ENCODE assay signal across 21 mouse cellular contexts in genomic region chr19:45360486-45360885, GRCm38 (mm10). TPM values are rescaled to one million over a fixed set of nuclear protein-coding genes. Genes with fewer than 3 reads are reported as not detected.
DNase-seq lines count a peak whose midpoint lies in the region; ATAC-seq and TF ChIP-seq lines count a peak whose summit lies in the region.
"Had no signal": no experiment of that assay in that cellular context is flagged by ENCODE, and none has a peak within 500 bp of the region (broad histone marks: within the 10 kb centered on the region; RNA-seq: fewer than 3 reads in every experiment).

No protein-coding gene starts in this region.

- DNase-seq in ES-CJ7 (ENCODE audit: low read depth, low spot score) (peak; percentile 40), MEL (ENCODE audit: low read depth, low spot score) (no peak)
- DNase-seq in c-Kit-positive CD71-positive TER-119-negative erythroid progenitor cells, embryonic 14.5 days (ENCODE audit: low read depth), result peak; percentile 38
- peak; percentile 34 for DNase-seq in liver, embryonic 13.5 days
- no peak for DNase-seq in gastrocnemius, postnatal 14 days
- DNase-seq in frontal cortex, postnatal 14 days (ENCODE audit: low spot score in 2 of 2), result no peak
- DNase-seq in adrenal gland, adult 18-20 months (ENCODE audit: low spot score in 2 of 2), result no peak
- DNase-seq: adrenal gland, adult 8-10 months; cerebellum, adult 2 months; cerebellum, postnatal 10 days; gastrocnemius, postnatal 36 days; heart, adult 18-20 months; heart, postnatal 14 days had no signal

- H3K4me1 ChIP-seq in MEL (ENCODE audit: control insufficient read depth in 1 of 2, insufficient read depth in 2 of 2, low read length in 2 of 2), result peaks cover 0 to 4% of the 10 kb centered on the region in 2 experiments; a peak in 1 of 4 replicates
- peaks cover 41% of the 10 kb centered on the region for H3K4me1 ChIP-seq in liver, embryonic 13.5 days (replicated peaks)
- H3K4me1 ChIP-seq in kidney, embryonic 15.5 days, result peaks cover 8% of the 10 kb centered on the region

- peaks cover 0 to 4% of the 10 kb centered on the region in 2 experiments; a peak in 1 of 4 replicates for H3K36me3 ChIP-seq in MEL (ENCODE audit: control insufficient read depth in 1 of 2, insufficient read depth in 2 of 2, low read length in 2 of 2)
- no peaks in the 10 kb centered on the region for H3K36me3 ChIP-seq in liver, embryonic 13.5 days
- no peaks in the 10 kb centered on the region for H3K36me3 ChIP-seq in kidney, embryonic 15.5 days
- H3K36me3 ChIP-seq: embryonic facial prominence, embryonic 10.5 days; G1E; heart, embryonic 10.5 days; heart, embryonic 15.5 days; hindbrain, embryonic 13.5 days had no signal

- no peak for TF ChIP-seq RAD21 in MEL (IDR thresholded peaks at IDR 0.05; ENCODE audit: low read depth, low read length)

- H3K9me3 ChIP-seq in MEL (replicated peaks; ENCODE audit: insufficient read depth, low read length), result no peaks in the 10 kb centered on the region
- H3K9me3 ChIP-seq in liver, embryonic 13.5 days (replicated peaks), result no peaks in the 10 kb centered on the region
- H3K9me3 ChIP-seq in kidney, embryonic 15.5 days (replicated peaks), result no peaks in the 10 kb centered on the region
- H3K9me3 ChIP-seq: embryonic facial prominence, embryonic 10.5 days; G1E; heart, embryonic 10.5 days; heart, embryonic 15.5 days; hindbrain, embryonic 13.5 days had no signal

- intact Hi-C loops in gastrocnemius, postnatal 14 days (cut with DNase I; ENCODE audit: low total_unique reads), result no loop called here

- H3K9ac ChIP-seq in MEL (ENCODE audit: control insufficient read depth, low read depth, low read length, poor library complexity, severe bottlenecking), result no peak overlapping the region
- no peak overlapping the region for H3K9ac ChIP-seq in liver, embryonic 13.5 days
- no peak overlapping the region for H3K9ac ChIP-seq in kidney, embryonic 15.5 days
- H3K9ac ChIP-seq: heart, embryonic 15.5 days; hindbrain, embryonic 13.5 days had no signal

- ATAC-seq in liver, embryonic 13.5 days (ENCODE audit: low read depth), result peak; percentile 37
- ATAC-seq in kidney, embryonic 15.5 days (replicated peaks; ENCODE audit: low FRiP score), result no peak
- ATAC-seq: forebrain, embryonic 16.5 days; hindbrain, postnatal 0 days had no signal

- H3K79me2 ChIP-seq in MEL (ENCODE audit: control insufficient read depth, insufficient read depth, low read length, poor library complexity), result peaks cover 3% of the 10 kb centered on the region; the same call in 1 of the 2 replicates

- TF ChIP-seq POLR2A in MEL (IDR thresholded peaks at IDR 0.05; ENCODE audit: control insufficient read depth in 1 of 2, insufficient read depth in 1 of 2, low read depth in 1 of 2, low read length in 2 of 2, poor library complexity in 1 of 2), result no peak

- TF ChIP-seq CTCF in MEL (IDR thresholded peaks at IDR 0.05 in 2 of 3, conservative IDR thresholded peaks at IDR 0.05 in 1 of 3; ENCODE audit: control insufficient read depth in 1 of 3, insufficient read depth in 1 of 3, low read depth in 2 of 3, low read length in 3 of 3, poor library complexity in 1 of 3, severe bottlenecking in 1 of 3), result no peak

- peak overlapping the region; percentile 17; the same call in 1 of the 2 replicates for H3K4me2 ChIP-seq in liver, embryonic 13.5 days
- H3K4me2 ChIP-seq in kidney, embryonic 15.5 days, result no peak overlapping the region
- H3K4me2 ChIP-seq: heart, embryonic 15.5 days; hindbrain, embryonic 13.5 days had no signal

- H3K27me3 ChIP-seq in MEL (ENCODE audit: control insufficient read depth in 1 of 2, insufficient read depth in 2 of 2, low read length in 2 of 2), result peaks cover 6 to 10% of the 10 kb centered on the region in 2 experiments
- no peaks in the 10 kb centered on the region; the same call in 1 of the 2 replicates for H3K27me3 ChIP-seq in liver, embryonic 13.5 days
- no peaks in the 10 kb centered on the region for H3K27me3 ChIP-seq in kidney, embryonic 15.5 days
- H3K27me3 ChIP-seq: heart, embryonic 15.5 days; hindbrain, embryonic 13.5 days had no signal

- TF ChIP-seq EP300 in MEL (IDR thresholded peaks at IDR 0.05; ENCODE audit: low read depth in 1 of 2, low read length in 2 of 2), result no peak

- no peak overlapping the region for H3K4me3 ChIP-seq in MEL (ENCODE audit: control insufficient read depth in 1 of 2, insufficient read depth in 1 of 2, low read depth in 2 of 2, low read length in 2 of 2)
- H3K4me3 ChIP-seq in liver, embryonic 13.5 days (replicated peaks), result no peak overlapping the region
- no peak overlapping the region for H3K4me3 ChIP-seq in kidney, embryonic 15.5 days (replicated peaks)
- H3K4me3 ChIP-seq: embryonic facial prominence, embryonic 10.5 days; heart, embryonic 10.5 days; heart, embryonic 15.5 days; hindbrain, embryonic 13.5 days had no signal

- H3K27ac ChIP-seq in MEL (ENCODE audit: control insufficient read depth, low read depth, low read length), result no peak overlapping the region
- H3K27ac ChIP-seq in liver, embryonic 13.5 days, result peak overlapping the region; percentile 70
- no peak overlapping the region for H3K27ac ChIP-seq in kidney, embryonic 15.5 days
- H3K27ac ChIP-seq: embryonic facial prominence, embryonic 10.5 days; heart, embryonic 10.5 days; heart, embryonic 15.5 days; hindbrain, embryonic 13.5 days; hindbrain, postnatal 0 days had no signal

TF ChIP-seq in MEL, 35 proteins besides CTCF, POLR2A, EP300 and RAD21:
- TF ChIP-seq GATA1 (IDR thresholded peaks at IDR 0.05; ENCODE audit: low read depth, low read length) (peak; percentile 21; the same call in 1 of the 2 replicates), ZMIZ1 (IDR thresholded peaks at IDR 0.05; ENCODE audit: low read depth, low read length) (no peak)

RNA-seq across cellular contexts. Expression of gene Btrc, which starts 3.0 kb away (rescaled TPM):
- 14.2 and 16.4 TPM in 2 replicates for total RNA-seq in MEL (2012; rRNA removed)
- polyA plus RNA-seq in MEL (2012; ENCODE audit: insufficient read depth in 1 of 2, insufficient read length in 2 of 2, low read depth in 1 of 2, low replicate concordance in 2 of 2, missing spikeins in 1 of 2), result 10 to 100 TPM in 1 of 2 experiments, not detected in 1; 30.3 TPM
- polyA plus RNA-seq in liver, embryonic 13.5 days (2015; fragmentation: Nextera tagmentation; extraction: Ambion mirVana), result 44.1 and 48.0 TPM in 2 replicates
- polyA plus RNA-seq in kidney, embryonic 15.5 days (2015; fragmentation: Nextera tagmentation; extraction: Ambion mirVana), result 47.8 and 49.3 TPM in 2 replicates
- 10 to 100 TPM; 27.1 to 28.1 TPM for total RNA-seq in gastrocnemius, postnatal 14 days (2021)
- 10 to 100 TPM; 33.6 to 37.1 TPM for total RNA-seq in adrenal gland, adult 18-20 months (2021)

Comparison
In these comparisons a context has a peak if more than half of its experiments do, and no peak if none do; other contexts are left out.
1. DNase-seq: peak in ES-CJ7 (single experiment), c-Kit-positive CD71-positive TER-119-negative erythroid progenitor cells, embryonic 14.5 days (single experiment) and liver, embryonic 13.5 days (single experiment); none in MEL (single experiment), gastrocnemius, postnatal 14 days (single experiment), frontal cortex, postnatal 14 days (0 of 2) and adrenal gland, adult 18-20 months (0 of 2).